Mouse (Mus musculus): ENCODE measurements around the gene Col27a1. TPM values are rescaled to one million over a fixed set of nuclear protein-coding genes. Genes with fewer than 3 reads are reported as not detected.

Col27a1 gene
- total and polyA plus RNA-seq, 2 experiments from 2014 or later: 1.4 to 9.5 TPM

- 0 out of 2 replicates have a peak, but pooled peaks cover 3% of the 10 kb centered on the region for H3K4me1 ChIP-seq (ENCODE audit: insufficient read depth, low read length)
- H3K9me3 ChIP-seq (ENCODE audit: low read length): no peaks in the 10 kb centered on the region
- H3K4me2 ChIP-seq (ENCODE audit: low read depth, low read length): no peak overlapping the region
- no peak for TF ChIP-seq CTCF (IDR thresholded peaks at IDR 0.05; ENCODE audit: low read depth)
- H3K9ac ChIP-seq (replicated peaks; ENCODE audit: low read length): no peak overlapping the region
- H3K27me3 ChIP-seq (ENCODE audit: insufficient read depth, low read length): no peaks in the 10 kb centered on the region
- no peak overlapping the region for H3K4me3 ChIP-seq (ENCODE audit: low read length)
- H3K27ac ChIP-seq: no peak overlapping the region
- no peaks in the 10 kb centered on the region for H3K36me3 ChIP-seq (ENCODE audit: insufficient read depth, low read length)
- DNase-seq (ENCODE audit: low spot score) (no peak), ATAC-seq (no peak)
- WGBS: 77% methylated on average over 3 of the region's 3 CpGs
These were observed 23.4 kb downstream of the Col27a1 start for GRCm38 (mm10) chr4:63237225-63237624.

GRCm38 (mm10) chr4:63238141-63238540 lies 24.3 kb downstream of the Col27a1 start:
- H3K27me3 ChIP-seq (ENCODE audit: insufficient read depth, low read length): no peaks in the 10 kb centered on the region
- no peak for ATAC-seq
- no peak overlapping the region for H3K27ac ChIP-seq

GRCm38 (mm10) chr4:63238722-63239121 lies 24.9 kb downstream of the Col27a1 start:
- no peaks in the 10 kb centered on the region for H3K36me3 ChIP-seq (ENCODE audit: insufficient read depth, low read length)
- H3K4me1 ChIP-seq (ENCODE audit: insufficient read depth, low read length): no peaks in the 10 kb centered on the region
- no peaks in the 10 kb centered on the region for H3K9me3 ChIP-seq (ENCODE audit: low read length)
- WGBS: 48% methylated on average over 5 of the region's 5 CpGs
- no peak overlapping the region for H3K27ac ChIP-seq
- no peak overlapping the region for H3K9ac ChIP-seq (replicated peaks; ENCODE audit: low read length)
- no peak for DNase-seq (ENCODE audit: low spot score)
- H3K4me2 ChIP-seq (ENCODE audit: low read depth, low read length): no peak overlapping the region
- H3K4me3 ChIP-seq (ENCODE audit: low read length): no peak overlapping the region
- no peaks in the 10 kb centered on the region for H3K27me3 ChIP-seq (ENCODE audit: insufficient read depth, low read length)
- TF ChIP-seq CTCF (IDR thresholded peaks at IDR 0.05; ENCODE audit: low read depth): no peak
- ATAC-seq: no peak

More at GRCm38 (mm10) chr4:63238141-63238540, 24.3 kb downstream of the Col27a1 start:
- no peaks in the 10 kb centered on the region for H3K9me3 ChIP-seq (ENCODE audit: low read length)
- no peak overlapping the region for H3K9ac ChIP-seq (replicated peaks; ENCODE audit: low read length)
- no peak overlapping the region for H3K4me3 ChIP-seq (ENCODE audit: low read length)
- 0 out of 2 replicates have a peak, but pooled peaks cover 3% of the 10 kb centered on the region for H3K4me1 ChIP-seq (ENCODE audit: insufficient read depth, low read length)
- no peak for TF ChIP-seq CTCF (IDR thresholded peaks at IDR 0.05; ENCODE audit: low read depth)
- WGBS: 59% methylated on average over 7 of the region's 7 CpGs
- no peaks in the 10 kb centered on the region for H3K36me3 ChIP-seq (ENCODE audit: insufficient read depth, low read length)
- H3K4me2 ChIP-seq (ENCODE audit: low read depth, low read length): no peak overlapping the region
- DNase-seq (ENCODE audit: low spot score): no peak

- H3K27me3 ChIP-seq (ENCODE audit: insufficient read depth, low read length): no peaks in the 10 kb centered on the region
These were observed 27.2 kb downstream of the Col27a1 start for GRCm38 (mm10) chr4:63241031-63241430.

GRCm38 (mm10) chr4:63247991-63248390 lies 34.2 kb downstream of the Col27a1 start:
- Histone ChIP-seq H3K27me3 (ENCODE audit: insufficient read depth, low read length) (no peaks in the 10 kb centered on the region), H3K4me3 (ENCODE audit: low read length) (no peak overlapping the region), H3K9ac (replicated peaks; ENCODE audit: low read length) (no peak overlapping the region), H3K36me3 (ENCODE audit: insufficient read depth, low read length) (no peaks in the 10 kb centered on the region), H3K9me3 (ENCODE audit: low read length) (no peaks in the 10 kb centered on the region), H3K4me2 (ENCODE audit: low read depth, low read length) (no peak overlapping the region), H3K4me1 (ENCODE audit: insufficient read depth, low read length) (no peaks in the 10 kb centered on the region), H3K27ac (no peak overlapping the region)
- ATAC-seq: no peak
- TF ChIP-seq CTCF (IDR thresholded peaks at IDR 0.05; ENCODE audit: low read depth): no peak
- no peak for DNase-seq (ENCODE audit: low spot score)

More at GRCm38 (mm10) chr4:63241031-63241430, 27.2 kb downstream of the Col27a1 start:
- ATAC-seq (no peak), DNase-seq (ENCODE audit: low spot score) (no peak)
- Histone ChIP-seq H3K9ac (replicated peaks; ENCODE audit: low read length) (no peak overlapping the region), H3K36me3 (ENCODE audit: insufficient read depth, low read length) (no peaks in the 10 kb centered on the region), H3K4me3 (ENCODE audit: low read length) (no peak overlapping the region), H3K27ac (no peak overlapping the region), H3K4me2 (ENCODE audit: low read depth, low read length) (no peak overlapping the region), H3K9me3 (ENCODE audit: low read length) (no peaks in the 10 kb centered on the region), H3K4me1 (ENCODE audit: insufficient read depth, low read length) (no peaks in the 10 kb centered on the region)
- 95% methylated on average over 3 of the region's 3 CpGs for WGBS
- no peak for TF ChIP-seq CTCF (IDR thresholded peaks at IDR 0.05; ENCODE audit: low read depth)

- WGBS: 68% methylated on average over 6 of the region's 6 CpGs
- Histone ChIP-seq H3K36me3 (ENCODE audit: insufficient read depth, low read length) (no peaks in the 10 kb centered on the region), H3K27me3 (ENCODE audit: insufficient read depth, low read length) (no peaks in the 10 kb centered on the region), H3K9ac (replicated peaks; ENCODE audit: low read length) (no peak overlapping the region), H3K4me3 (ENCODE audit: low read length) (no peak overlapping the region), H3K27ac (no peak overlapping the region), H3K4me2 (ENCODE audit: low read depth, low read length) (no peak overlapping the region), H3K9me3 (ENCODE audit: low read length) (no peaks in the 10 kb centered on the region), H3K4me1 (ENCODE audit: insufficient read depth, low read length) (no peaks in the 10 kb centered on the region)
- TF ChIP-seq CTCF (IDR thresholded peaks at IDR 0.05; ENCODE audit: low read depth): no peak
- ATAC-seq: no peak
- no peak for DNase-seq (ENCODE audit: low spot score)
These were observed 35.1 kb downstream of the Col27a1 start for GRCm38 (mm10) chr4:63248951-63249350.

GRCm38 (mm10) chr4:63251760-63252159 lies 38.0 kb downstream of the Col27a1 start:
- Histone ChIP-seq H3K4me3 (ENCODE audit: low read length) (no peak overlapping the region), H3K4me2 (ENCODE audit: low read depth, low read length) (no peak overlapping the region), H3K36me3 (ENCODE audit: insufficient read depth, low read length) (no peaks in the 10 kb centered on the region), H3K27me3 (ENCODE audit: insufficient read depth, low read length) (no peaks in the 10 kb centered on the region), H3K27ac (no peak overlapping the region), H3K9ac (replicated peaks; ENCODE audit: low read length) (no peak overlapping the region), H3K4me1 (ENCODE audit: insufficient read depth, low read length) (no peaks in the 10 kb centered on the region), H3K9me3 (ENCODE audit: low read length) (no peaks in the 10 kb centered on the region)
- no peak for ATAC-seq
- WGBS: 59% methylated on average over 11 of the region's 11 CpGs
- no peak for TF ChIP-seq CTCF (IDR thresholded peaks at IDR 0.05; ENCODE audit: low read depth)
- peak; percentile 33 for DNase-seq (ENCODE audit: low spot score)
